In genomic region chr10:19044765-19045516, GRCm38 (mm10) we compare ENCODE assay signal across 25 mouse cellular contexts.
"Had no signal": no experiment of that assay in that cellular context is flagged by ENCODE, and none has a peak within 500 bp of the region (broad histone marks: within the 10 kb centered on the region; RNA-seq: fewer than 3 reads in every experiment).

No protein-coding gene starts in this region.

- H3K36me3 ChIP-seq: heart, embryonic 13.5 days; heart, embryonic 15.5 days; hindbrain, embryonic 13.5 days; hindbrain, embryonic 15.5 days; limb, embryonic 10.5 days; limb, embryonic 12.5 days; liver, embryonic 13.5 days; liver, embryonic 15.5 days had no signal

- ATAC-seq: hindbrain, postnatal 0 days had no signal

- H3K27ac ChIP-seq: heart, adult 2 months; heart, embryonic 13.5 days; heart, embryonic 15.5 days; hindbrain, embryonic 13.5 days; hindbrain, embryonic 15.5 days; hindbrain, postnatal 0 days; layer of hippocampus, adult 2 months; left cerebral cortex, adult 2 months; limb, embryonic 10.5 days; limb, embryonic 12.5 days; liver, embryonic 13.5 days; liver, embryonic 15.5 days had no signal

- H3K27me3 ChIP-seq: heart, embryonic 13.5 days; heart, embryonic 15.5 days; hindbrain, embryonic 13.5 days; hindbrain, embryonic 15.5 days; limb, embryonic 12.5 days; liver, embryonic 13.5 days; liver, embryonic 15.5 days had no signal

- H3K4me1 ChIP-seq: heart, embryonic 13.5 days; heart, embryonic 15.5 days; hindbrain, embryonic 13.5 days; hindbrain, embryonic 15.5 days; limb, embryonic 10.5 days; liver, embryonic 13.5 days; liver, embryonic 15.5 days had no signal

- H3K4me3 ChIP-seq: heart, adult 2 months; heart, embryonic 13.5 days; heart, embryonic 15.5 days; hindbrain, embryonic 13.5 days; hindbrain, embryonic 15.5 days; layer of hippocampus, adult 2 months; left cerebral cortex, adult 2 months; limb, embryonic 10.5 days; limb, embryonic 12.5 days; liver, embryonic 13.5 days; liver, embryonic 15.5 days had no signal

- H3K4me2 ChIP-seq: heart, embryonic 11.5 days; heart, embryonic 13.5 days; heart, embryonic 15.5 days; hindbrain, embryonic 13.5 days; hindbrain, embryonic 15.5 days; limb, embryonic 12.5 days; liver, embryonic 11.5 days; liver, embryonic 13.5 days; liver, embryonic 15.5 days had no signal

- H3K9me3 ChIP-seq: heart, embryonic 13.5 days; heart, embryonic 15.5 days; hindbrain, embryonic 13.5 days; hindbrain, embryonic 15.5 days; limb, embryonic 10.5 days; limb, embryonic 12.5 days; liver, embryonic 13.5 days; liver, embryonic 15.5 days had no signal

- DNase-seq: gastrocnemius, postnatal 14 days; gastrocnemius, postnatal 36 days; heart, adult 11 months; heart, adult 2 months; heart, postnatal 14 days; heart, postnatal 36 days; kidney, adult 18-20 months; kidney, adult 8-10 months; kidney, postnatal 10 days; kidney, postnatal 25 days; kidney, postnatal 4 days; liver; liver, embryonic 13.5 days had no signal

- H3K9ac ChIP-seq: heart, embryonic 13.5 days; heart, embryonic 15.5 days; hindbrain, embryonic 13.5 days; hindbrain, embryonic 15.5 days; limb, embryonic 12.5 days; liver, embryonic 13.5 days; liver, embryonic 15.5 days had no signal
